Mouse (Mus musculus) naive thymus-derived CD4-positive, alpha-beta T cell, adult 2 months (primary cell): ENCODE data around the gene Tuba8.

Experiments
- DNase-seq: peaks from one replicate; pipeline ENCODE4 v3.0.0-alpha.2; 2011; ENCODE audit warnings: low read depth

The Tuba8 gene

GRCm38 (mm10) chr6:121210149-121210925 lies at the start of gene Tuba8:
Gene Tuba8, plus strand, starts transcription at chr6:121210696.
- peak; percentile 35 for DNase-seq

- no peak for DNase-seq
These were observed 47.9 kb upstream of the Tuba8 start for GRCm38 (mm10) chr6:121162616-121163015.

- no peak for DNase-seq
These were observed 44.4 kb upstream of the Tuba8 start for GRCm38 (mm10) chr6:121166098-121166552.

- DNase-seq = no peak
These were observed 43.0 kb upstream of the Tuba8 start for GRCm38 (mm10) chr6:121167381-121167975.

GRCm38 (mm10) chr6:121171102-121171501 lies 39.4 kb upstream of the Tuba8 start:
- no peak for DNase-seq

GRCm38 (mm10) chr6:121173471-121173870 lies 37.0 kb upstream of the Tuba8 start:
- DNase-seq = no peak

GRCm38 (mm10) chr6:121174761-121175160 lies 35.7 kb upstream of the Tuba8 start:
- DNase-seq = no peak

- no peak for DNase-seq
These were observed 34.3 kb upstream of the Tuba8 start for GRCm38 (mm10) chr6:121176011-121176730.

GRCm38 (mm10) chr6:121176731-121177098 lies 33.8 kb upstream of the Tuba8 start:
- no peak for DNase-seq

GRCm38 (mm10) chr6:121177118-121177708 lies 33.3 kb upstream of the Tuba8 start:
- DNase-seq = no peak

- peak; percentile 80 for DNase-seq
These were observed 31.7 kb upstream of the Tuba8 start for GRCm38 (mm10) chr6:121178700-121179358.

GRCm38 (mm10) chr6:121179846-121180245 lies 30.6 kb upstream of the Tuba8 start:
- DNase-seq = no peak

GRCm38 (mm10) chr6:121183414-121184173 lies 26.9 kb upstream of the Tuba8 start, which contains the start of gene Pex26:
Gene Pex26, plus strand, starts transcription at chr6:121183667.
- peak; percentile 96 for DNase-seq

GRCm38 (mm10) chr6:121184198-121185140 lies 26.0 kb upstream of the Tuba8 start:
- DNase-seq = peak; percentile 85

- no peak for DNase-seq
These were observed 25.3 kb upstream of the Tuba8 start for GRCm38 (mm10) chr6:121185232-121185631.

- no peak for DNase-seq
These were observed 19.1 kb upstream of the Tuba8 start for GRCm38 (mm10) chr6:121191261-121192009.

GRCm38 (mm10) chr6:121194061-121194955 lies 16.2 kb upstream of the Tuba8 start:
- DNase-seq = no peak
